Mouse (Mus musculus): ENCODE data around the gene D330045A20Rik. TPM values are rescaled to one million over a fixed set of nuclear protein-coding genes. Genes with fewer than 3 reads are reported as not detected.
"Not testable (repeated sequence)": the region's sequence is repeated elsewhere in the genome, so short reads cannot be mapped to it uniquely, and the experiment has no call there.

The D330045A20Rik gene
- polyA plus RNA-seq (2015; fragmentation: Nextera tagmentation; extraction: Ambion mirVana), result 1.3 and 1.5 TPM in 2 replicates

DNA sequence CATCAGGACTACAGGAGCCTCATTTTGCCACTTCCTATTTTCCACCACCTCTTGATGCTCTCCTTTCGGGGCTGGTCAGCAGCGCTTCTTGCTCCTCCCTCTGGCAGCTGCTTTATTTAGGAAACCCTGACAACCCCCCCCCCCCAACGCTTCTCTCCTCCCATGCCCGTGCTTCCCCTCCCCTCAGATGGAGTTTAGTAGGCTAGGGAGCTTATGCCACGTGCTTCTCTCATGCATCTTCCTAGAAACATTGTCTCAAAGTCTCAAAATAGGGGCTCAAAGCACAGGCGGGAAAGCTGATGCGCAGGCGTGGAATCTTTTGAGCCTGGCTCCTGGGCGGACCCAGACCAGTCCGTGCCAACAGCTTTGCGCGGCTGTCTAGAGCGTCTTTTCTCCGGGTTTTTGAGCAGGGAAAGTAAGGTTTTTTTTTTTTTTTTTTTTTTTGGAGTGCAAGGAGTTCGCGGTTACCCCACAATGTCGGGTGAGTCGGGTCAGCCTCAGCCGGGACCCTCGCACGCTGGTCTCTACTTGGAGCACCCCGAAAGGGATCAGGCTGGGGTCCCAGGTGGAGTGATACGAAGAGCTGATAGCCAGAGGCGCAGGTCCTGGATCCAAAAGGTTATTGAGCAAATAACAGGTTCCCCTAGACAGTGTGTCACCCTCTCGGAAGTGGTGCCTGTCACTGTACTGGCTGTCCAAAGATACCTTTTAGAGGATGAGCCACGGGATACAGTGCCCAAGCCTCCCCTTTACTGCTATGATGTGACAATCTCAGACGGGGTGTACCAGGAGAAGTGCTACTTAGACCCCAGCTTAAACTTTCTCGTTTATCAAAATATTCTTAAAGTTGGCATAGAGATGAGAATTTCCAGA lies at the start of gene D330045A20Rik:
Gene D330045A20Rik, plus strand, starts transcription at position 346 of the 873 bp plus-strand sequence.
- no peak within 1 kb of the TSS for H3K27ac ChIP-seq
- WGBS, result 27% methylated on average over 28 of the region's 28 CpGs
- H3K4me2 ChIP-seq (replicated peaks), result peak within 1 kb of the TSS; percentile 58
- H3K4me3 ChIP-seq (replicated peaks), result peak within 1 kb of the TSS; percentile 37
- H3K9ac ChIP-seq (replicated peaks), result 0 out of 2 replicates have a peak within 1 kb of the TSS, but pooled peaks have one; percentile 41
- H3K27me3 ChIP-seq, result peaks cover 21% of the 10 kb centered on the region; the same call in 1 of the 2 replicates
- no peaks in the 10 kb centered on the region for H3K36me3 ChIP-seq
- no peaks in the 10 kb centered on the region for H3K9me3 ChIP-seq
- peak; percentile 89 for ATAC-seq
- no peaks in the 10 kb centered on the region for H3K4me1 ChIP-seq (replicated peaks)

DNA sequence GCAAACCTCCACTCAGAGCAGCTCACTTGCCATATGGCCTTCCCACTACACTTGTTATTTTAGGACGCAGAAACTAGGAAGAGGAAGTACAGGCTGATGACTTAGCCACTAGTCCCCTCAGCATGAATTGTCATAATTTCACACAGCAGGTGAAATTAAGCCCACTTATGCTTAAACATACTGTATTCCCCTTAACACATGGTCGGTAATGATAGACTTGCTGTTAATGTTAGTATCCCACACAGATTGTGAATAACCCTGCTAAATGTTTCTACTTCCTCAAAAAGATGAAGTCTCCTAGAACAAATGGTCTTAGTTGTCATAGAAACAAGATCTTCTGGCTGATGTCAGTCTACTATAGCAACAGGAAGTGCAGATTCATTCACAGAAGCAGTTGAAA lies 47.6 kb upstream of the D330045A20Rik start:
- Histone ChIP-seq H3K4me3 (replicated peaks) (no peak overlapping the region), H3K27ac (no peak overlapping the region), H3K4me2 (replicated peaks) (no peak overlapping the region), H3K27me3 (peaks cover 6% of the 10 kb centered on the region; the same call in 1 of the 2 replicates), H3K36me3 (no peaks in the 10 kb centered on the region), H3K4me1 (replicated peaks) (no peaks in the 10 kb centered on the region), H3K9ac (replicated peaks) (no peak overlapping the region), H3K9me3 (no peaks in the 10 kb centered on the region)
- no peak for ATAC-seq
- WGBS, result 79% methylated on average over 2 of the region's 2 CpGs

DNA sequence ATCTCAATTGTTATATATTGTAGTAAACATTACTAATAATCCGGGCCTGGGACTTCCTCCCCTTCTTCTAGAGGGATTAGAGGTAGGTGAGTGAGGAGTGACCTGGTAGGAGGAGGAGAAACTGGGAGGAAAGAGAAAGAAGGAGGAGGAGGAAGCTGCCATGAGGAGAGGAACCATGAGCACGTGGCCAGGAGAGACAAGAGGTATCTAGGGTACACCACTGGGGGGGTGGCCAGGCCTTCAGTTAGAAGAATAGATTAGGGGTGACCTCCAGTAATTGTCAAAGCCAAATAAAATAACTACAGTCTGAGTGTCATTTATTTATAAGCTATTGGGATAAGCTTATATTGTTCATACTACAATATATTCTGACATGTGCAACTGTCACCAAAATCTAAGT lies 45.0 kb upstream of the D330045A20Rik start:
- no peak overlapping the region for H3K27ac ChIP-seq
- peaks cover 6% of the 10 kb centered on the region; the same call in 1 of the 2 replicates for H3K27me3 ChIP-seq
- H3K4me2 ChIP-seq (replicated peaks), result no peak overlapping the region
- no peaks in the 10 kb centered on the region for H3K36me3 ChIP-seq
- no peak overlapping the region for H3K4me3 ChIP-seq (replicated peaks)
- no peak overlapping the region for H3K9ac ChIP-seq (replicated peaks)
- H3K9me3 ChIP-seq, result no peaks in the 10 kb centered on the region
- 70% methylated on average over 2 of the region's 2 CpGs for WGBS
- H3K4me1 ChIP-seq (replicated peaks), result no peaks in the 10 kb centered on the region
- no peak for ATAC-seq

GRCm38 (mm10) chrX:139441057-139441456 lies 39.1 kb upstream of the D330045A20Rik start:
- H3K4me3 ChIP-seq (replicated peaks); H3K4me2 ChIP-seq (replicated peaks); ATAC-seq: not testable (repeated sequence)

DNA sequence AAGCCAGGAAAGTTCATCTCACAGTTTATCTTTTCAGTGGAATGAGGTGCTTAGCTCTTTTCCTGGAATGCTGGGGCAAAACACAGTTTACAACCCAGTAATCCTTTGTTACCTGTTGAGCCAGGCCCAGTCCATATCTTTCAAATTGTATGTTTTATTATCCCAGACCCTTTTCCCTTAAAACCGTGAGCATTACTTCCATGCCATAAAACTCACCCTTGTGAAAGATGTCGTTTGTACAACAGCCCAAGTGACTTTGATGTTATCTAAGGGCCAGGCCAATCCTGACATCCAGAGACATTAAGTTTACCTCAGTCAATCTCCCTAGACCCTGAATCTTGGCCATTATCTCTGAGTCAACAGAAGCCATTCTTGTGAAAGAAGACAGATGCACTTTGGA lies 23.4 kb upstream of the D330045A20Rik start:
- H3K9me3 ChIP-seq, result no peaks in the 10 kb centered on the region
- H3K4me2 ChIP-seq (replicated peaks), result no peak overlapping the region
- no peak overlapping the region for H3K4me3 ChIP-seq (replicated peaks)
- H3K36me3 ChIP-seq, result no peaks in the 10 kb centered on the region
- no peaks in the 10 kb centered on the region for H3K4me1 ChIP-seq (replicated peaks)
- WGBS, result 66% methylated on average over 2 of the region's 2 CpGs
- no peak overlapping the region for H3K27ac ChIP-seq
- no peak overlapping the region for H3K9ac ChIP-seq (replicated peaks)
- no peaks in the 10 kb centered on the region for H3K27me3 ChIP-seq
- ATAC-seq, result no peak

More at GRCm38 (mm10) chrX:139441057-139441456, 39.1 kb upstream of the D330045A20Rik start:
- H3K27me3 ChIP-seq; H3K27ac ChIP-seq; H3K36me3 ChIP-seq; H3K4me1 ChIP-seq (replicated peaks); H3K9me3 ChIP-seq; H3K9ac ChIP-seq (replicated peaks): not testable (repeated sequence)
- 95% methylated on average over 22 of the region's 22 CpGs for WGBS

DNA sequence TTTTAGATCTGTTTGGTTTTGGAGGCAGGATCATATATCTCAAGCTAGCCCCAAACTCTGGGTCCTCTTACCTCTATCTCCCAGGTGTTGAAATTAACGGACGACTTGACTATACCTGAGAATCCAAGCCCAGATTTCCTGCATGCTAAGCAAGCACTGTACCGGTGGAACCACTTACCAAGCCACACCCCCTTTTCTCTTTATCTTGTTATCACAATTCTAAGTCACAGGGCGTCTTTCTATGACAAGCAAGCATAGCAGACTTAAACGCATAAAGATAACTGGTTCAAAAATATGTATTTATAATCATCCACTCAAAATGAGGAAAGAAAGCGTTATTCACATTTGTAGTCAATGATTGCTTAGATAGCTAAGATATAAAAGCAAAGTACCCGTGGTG lies 1.9 kb downstream of the D330045A20Rik start:
- Histone ChIP-seq H3K9me3 (no peaks in the 10 kb centered on the region), H3K4me2 (replicated peaks) (no peak overlapping the region), H3K9ac (replicated peaks) (no peak overlapping the region), H3K27me3 (peaks cover 21% of the 10 kb centered on the region; the same call in 1 of the 2 replicates), H3K4me1 (replicated peaks) (no peaks in the 10 kb centered on the region), H3K4me3 (replicated peaks) (no peak overlapping the region), H3K27ac (no peak overlapping the region), H3K36me3 (no peaks in the 10 kb centered on the region)
- WGBS, result 69% methylated on average over 7 of the region's 7 CpGs
- ATAC-seq, result no peak

DNA sequence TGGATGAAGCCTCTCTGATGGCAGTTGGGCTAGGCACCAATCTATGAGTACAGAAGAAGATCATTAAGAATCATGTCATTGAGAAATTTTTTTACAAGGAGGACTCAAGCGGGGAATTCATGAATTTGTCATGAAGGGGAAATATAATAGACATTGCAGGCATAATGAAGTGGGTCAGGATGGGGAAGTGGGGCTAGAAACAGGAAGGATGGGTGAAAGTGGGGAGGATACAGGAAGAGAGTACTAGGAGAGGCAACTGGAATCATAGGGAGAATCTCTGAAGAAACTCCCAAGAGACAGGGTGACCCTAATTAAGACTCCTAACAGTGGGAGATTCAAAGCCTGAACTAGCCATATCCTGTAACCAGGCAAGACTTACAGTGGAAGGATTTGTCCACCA lies 4.8 kb downstream of the D330045A20Rik start:
- H3K9ac ChIP-seq (replicated peaks), result no peak overlapping the region
- H3K9me3 ChIP-seq, result no peaks in the 10 kb centered on the region
- H3K27me3 ChIP-seq, result peaks cover 15% of the 10 kb centered on the region; the same call in 1 of the 2 replicates
- no peak overlapping the region for H3K4me3 ChIP-seq (replicated peaks)
- no peak overlapping the region for H3K4me2 ChIP-seq (replicated peaks)
- WGBS, result 67% methylated on average over 1 of the region's 1 CpGs
- no peaks in the 10 kb centered on the region for H3K36me3 ChIP-seq
- no peak overlapping the region for H3K27ac ChIP-seq
- no peaks in the 10 kb centered on the region for H3K4me1 ChIP-seq (replicated peaks)
- ATAC-seq, result no peak

DNA sequence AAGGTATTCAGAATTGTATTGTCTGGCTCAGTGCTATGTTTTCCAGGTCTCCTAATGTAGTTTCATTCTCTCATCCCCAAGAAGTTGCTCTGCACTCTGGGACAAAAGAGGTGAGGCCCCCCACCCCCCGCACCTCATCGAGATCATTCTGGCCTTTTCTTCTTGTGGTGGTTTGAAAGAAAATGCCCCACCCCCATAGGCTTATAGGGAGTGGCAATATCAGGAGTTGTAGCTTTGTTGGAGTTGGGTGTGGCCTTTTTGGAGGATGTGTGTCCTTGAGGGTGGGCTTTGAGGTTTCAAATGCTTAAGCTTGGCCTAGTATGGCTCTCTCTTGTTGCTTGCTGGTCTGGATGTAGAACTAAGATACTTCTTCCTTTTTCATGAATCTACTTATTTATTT lies 36.0 kb downstream of the D330045A20Rik start:
- Histone ChIP-seq H3K9me3 (no peaks in the 10 kb centered on the region), H3K9ac (replicated peaks) (no peak overlapping the region), H3K4me3 (replicated peaks) (no peak overlapping the region), H3K27me3 (peaks cover 3% of the 10 kb centered on the region; the same call in 1 of the 2 replicates), H3K36me3 (no peaks in the 10 kb centered on the region), H3K4me1 (replicated peaks) (no peaks in the 10 kb centered on the region), H3K27ac (no peak overlapping the region), H3K4me2 (replicated peaks) (no peak overlapping the region)
- no peak for ATAC-seq
- 80% methylated on average over 2 of the region's 2 CpGs for WGBS

GRCm38 (mm10) chrX:139519251-139519650 lies 39.1 kb downstream of the D330045A20Rik start:
- H3K9ac ChIP-seq (replicated peaks), result no peak overlapping the region
- no peak overlapping the region for H3K4me3 ChIP-seq (replicated peaks)
- no peak overlapping the region for H3K27ac ChIP-seq
- WGBS, result 90% methylated on average over 2 of the region's 2 CpGs
- no peak overlapping the region for H3K4me2 ChIP-seq (replicated peaks)
- no peaks in the 10 kb centered on the region for H3K4me1 ChIP-seq (replicated peaks)
- no peak for ATAC-seq
- peaks cover 3% of the 10 kb centered on the region; the same call in 1 of the 2 replicates for H3K27me3 ChIP-seq
- no peaks in the 10 kb centered on the region for H3K36me3 ChIP-seq
- H3K9me3 ChIP-seq, result no peaks in the 10 kb centered on the region

GRCm38 (mm10) chrX:139524303-139525091 lies 44.3 kb downstream of the D330045A20Rik start:
- WGBS, result 71% methylated on average over 5 of the region's 5 CpGs
- Histone ChIP-seq H3K27ac (no peak overlapping the region), H3K4me1 (replicated peaks) (no peaks in the 10 kb centered on the region), H3K27me3 (no peaks in the 10 kb centered on the region), H3K4me3 (replicated peaks) (no peak overlapping the region), H3K4me2 (replicated peaks) (no peak overlapping the region), H3K9me3 (no peaks in the 10 kb centered on the region), H3K36me3 (no peaks in the 10 kb centered on the region), H3K9ac (replicated peaks) (no peak overlapping the region)
- no peak for ATAC-seq

- Histone ChIP-seq H3K27ac (no peak overlapping the region), H3K36me3 (no peaks in the 10 kb centered on the region), H3K4me3 (replicated peaks) (no peak overlapping the region), H3K27me3 (no peaks in the 10 kb centered on the region), H3K4me2 (replicated peaks) (no peak overlapping the region), H3K4me1 (replicated peaks) (no peaks in the 10 kb centered on the region), H3K9me3 (no peaks in the 10 kb centered on the region), H3K9ac (replicated peaks) (no peak overlapping the region)
- ATAC-seq, result no peak
- WGBS, result 77% methylated on average over 2 of the region's 2 CpGs
Observed at GRCm38 (mm10) chrX:139525724-139526123, 45.6 kb downstream of the D330045A20Rik start.

- Histone ChIP-seq H3K4me2 (replicated peaks) (no peak overlapping the region), H3K27ac (no peak overlapping the region), H3K4me3 (replicated peaks) (no peak overlapping the region), H3K36me3 (no peaks in the 10 kb centered on the region), H3K4me1 (replicated peaks) (no peaks in the 10 kb centered on the region), H3K9me3 (no peaks in the 10 kb centered on the region), H3K9ac (replicated peaks) (no peak overlapping the region), H3K27me3 (no peaks in the 10 kb centered on the region)
- ATAC-seq, result no peak
- 91% methylated on average over 4 of the region's 4 CpGs for WGBS
Observed at GRCm38 (mm10) chrX:139526984-139527383, 46.8 kb downstream of the D330045A20Rik start.

All from midbrain, embryonic 13.5 days (tissue).